Mouse (Mus musculus) adrenal gland, postnatal 25 days (tissue): Measurements from ENCODE around the gene Xpnpep3. TPM values are rescaled to one million over a fixed set of nuclear protein-coding genes. Genes with fewer than 3 reads are reported as not detected.
"Not testable (repeated sequence)": the region's sequence is repeated elsewhere in the genome, so short reads cannot be mapped to it uniquely, and the experiment has no call there.

Experiments
- DNase-seq: peaks from one replicate; pipeline ENCODE4 v3.0.0; 2021; ENCODE audit warnings: mixed read lengths
- total RNA-seq: library from RNA; stranded (reverse); gene quantifications from 2 replicates; pipeline ENCODE4 v1.2.3, GENCODE M21; 2021

Gene Xpnpep3
- total RNA-seq, 1 experiment from 2014 or later, result 26.1 TPM

- DNase-seq, result no peak
Observed at GRCm38 (mm10) chr15:81405008-81405407, 5.1 kb downstream of the Xpnpep3 start.

- no peak for DNase-seq
Observed at GRCm38 (mm10) chr15:81408199-81408598, 8.3 kb downstream of the Xpnpep3 start, which contains the start of gene Dnajb7. Dnajb7 (minus strand) TSS chr15:81408299.

- DNase-seq, result peak; percentile 67
Observed at GRCm38 (mm10) chr15:81416763-81417310, 16.9 kb downstream of the Xpnpep3 start.

GRCm38 (mm10) chr15:81418065-81418464, 18.1 kb downstream of the Xpnpep3 start:
- no peak for DNase-seq

GRCm38 (mm10) chr15:81421454-81421853, 21.5 kb downstream of the Xpnpep3 start:
- DNase-seq, result no peak

GRCm38 (mm10) chr15:81422156-81422681, 22.3 kb downstream of the Xpnpep3 start:
- DNase-seq, result no peak

GRCm38 (mm10) chr15:81425311-81425710, 25.4 kb downstream of the Xpnpep3 start:
- no peak for DNase-seq

- DNase-seq, result no peak
Observed at GRCm38 (mm10) chr15:81427947-81428346, 28.0 kb downstream of the Xpnpep3 start.

GRCm38 (mm10) chr15:81431195-81431594, 31.3 kb downstream of the Xpnpep3 start:
- DNase-seq, result no peak

- DNase-seq, result no peak
Observed at GRCm38 (mm10) chr15:81438345-81438744, 38.4 kb downstream of the Xpnpep3 start.

- DNase-seq, result no peak
Observed at GRCm38 (mm10) chr15:81439236-81439635, 39.3 kb downstream of the Xpnpep3 start.

GRCm38 (mm10) chr15:81448463-81448862, 48.5 kb downstream of the Xpnpep3 start:
- no peak for DNase-seq

- DNase-seq, result no peak
Observed at GRCm38 (mm10) chr15:81461523-81461922, 61.6 kb downstream of the Xpnpep3 start.

GRCm38 (mm10) chr15:81465016-81465660, 65.2 kb downstream of the Xpnpep3 start:
- no peak for DNase-seq

GRCm38 (mm10) chr15:81465901-81466737, 66.2 kb downstream of the Xpnpep3 start, which contains the start of gene Rbx1:
Rbx1 (plus strand) TSS chr15:81466296.
- peak; percentile 99 for DNase-seq

- no peak for DNase-seq
Observed at GRCm38 (mm10) chr15:81466738-81467113, 66.8 kb downstream of the Xpnpep3 start.

GRCm38 (mm10) chr15:81470735-81471134, 70.8 kb downstream of the Xpnpep3 start:
- no peak for DNase-seq

GRCm38 (mm10) chr15:81472256-81472655, 72.3 kb downstream of the Xpnpep3 start:
- DNase-seq, result no peak

GRCm38 (mm10) chr15:81475654-81476053, 75.7 kb downstream of the Xpnpep3 start:
- no peak for DNase-seq

- no peak for DNase-seq
Observed at GRCm38 (mm10) chr15:81476597-81476996, 76.7 kb downstream of the Xpnpep3 start.

GRCm38 (mm10) chr15:81479446-81480213, 79.7 kb downstream of the Xpnpep3 start:
- no peak for DNase-seq

GRCm38 (mm10) chr15:81480284-81480683, 80.3 kb downstream of the Xpnpep3 start:
- DNase-seq, result not testable (repeated sequence)
